Comparison of ENCODE assay signal across 16 mouse cellular contexts in the genomic region with DNA sequence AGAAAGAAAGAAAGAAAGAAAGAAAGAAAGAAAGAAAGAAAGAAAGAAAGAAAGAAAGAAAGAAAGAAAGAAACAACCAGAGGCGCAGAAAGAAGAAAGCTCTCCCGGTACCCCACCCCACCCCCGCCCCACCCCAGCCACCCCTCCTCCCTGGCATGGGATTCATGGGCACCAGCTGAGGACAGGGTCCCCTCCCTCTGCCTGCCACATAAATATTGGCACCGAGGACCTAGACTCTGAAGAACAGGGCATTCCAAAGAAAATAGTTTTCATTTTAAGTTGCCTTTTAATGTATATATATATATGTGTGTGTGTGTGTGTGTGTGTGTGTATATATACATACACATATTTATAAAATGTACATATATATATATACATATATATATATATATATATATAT. TPM values are rescaled to one million over a fixed set of nuclear protein-coding genes. Genes with fewer than 3 reads are reported as not detected.
A peak's percentile ranks its signal among the peaks of the same experiment; 100 is the strongest.
DNase-seq lines count a peak whose midpoint lies in the region; ATAC-seq and TF ChIP-seq lines count a peak whose summit lies in the region.
"Had no signal": no experiment of that assay in that cellular context is flagged by ENCODE, and none has a peak within 500 bp of the region (broad histone marks: within the 10 kb centered on the region; RNA-seq: fewer than 3 reads in every experiment).

No protein-coding gene starts in this region.

- TF ChIP-seq CTCF in left cerebral cortex, adult 2 months (IDR thresholded peaks at IDR 0.05): no peak
- TF ChIP-seq CTCF in forebrain, postnatal 0 days (IDR thresholded peaks at IDR 0.05; ENCODE audit: low read depth): no peak

- H3K9me3 ChIP-seq in forebrain, postnatal 0 days (ENCODE audit: low read length): no peaks in the 10 kb centered on the region
- no peaks in the 10 kb centered on the region for H3K9me3 ChIP-seq in neural tube, embryonic 15.5 days (replicated peaks)
- H3K9me3 ChIP-seq: heart, embryonic 15.5 days; limb, embryonic 13.5 days; liver, embryonic 15.5 days; stomach, embryonic 15.5 days had no signal

- no peak overlapping the region for H3K4me3 ChIP-seq in left cerebral cortex, adult 2 months
- H3K4me3 ChIP-seq in forebrain, postnatal 0 days (ENCODE audit: low read depth, low read length): peak overlapping the region; percentile 37
- H3K4me3 ChIP-seq in neural tube, embryonic 15.5 days (replicated peaks): peak overlapping the region; percentile 9; the same call in 1 of the 2 replicates
- H3K4me3 ChIP-seq: heart, embryonic 15.5 days; limb, embryonic 13.5 days; liver, embryonic 15.5 days; stomach, embryonic 15.5 days had no signal

- no peak for ATAC-seq in forebrain, postnatal 0 days
- ATAC-seq in neural tube, embryonic 15.5 days (ENCODE audit: low FRiP score): no peak
- no peak for ATAC-seq in inflammation-experienced regulatory T-cells, adult 6 months

- WGBS in forebrain, postnatal 0 days: 16% methylated on average over 4 of the region's 4 CpGs
- WGBS in neural tube, embryonic 15.5 days: 38% methylated on average over 4 of the region's 4 CpGs

- H3K27ac ChIP-seq in left cerebral cortex, adult 2 months: peak overlapping the region; percentile 94
- peak overlapping the region; percentile 98 for H3K27ac ChIP-seq in forebrain, postnatal 0 days (ENCODE audit: low read depth, low read length)
- H3K27ac ChIP-seq in neural tube, embryonic 15.5 days (replicated peaks): peak overlapping the region; percentile 95
- H3K27ac ChIP-seq: heart, embryonic 15.5 days; limb, embryonic 13.5 days; liver, embryonic 15.5 days; stomach, embryonic 15.5 days had no signal

- intact Hi-C loops in left cerebral cortex, adult 2 months (cut with DNase I): loop anchor here (2.0 kb wide), 1 partner anchor 20 kb away; no protein-coding TSS in a partner anchor
- intact Hi-C loops in left cerebral cortex, postnatal 25 days (cut with DNase I): no loop called here

- H3K4me2 ChIP-seq in forebrain, postnatal 0 days (ENCODE audit: low read depth): peak overlapping the region; percentile 60
- H3K4me2 ChIP-seq in neural tube, embryonic 15.5 days: peak overlapping the region; percentile 55
- H3K4me2 ChIP-seq: heart, embryonic 15.5 days; limb, embryonic 13.5 days; liver, embryonic 15.5 days; stomach, embryonic 15.5 days had no signal

- peak; percentile 53 for DNase-seq in cerebellum, adult 9-11 months
- DNase-seq in cerebellum, adult 18-20 months: no peak
- DNase-seq in left cerebral cortex, adult 2 months (ENCODE audit: extremely low spot score in 1 of 2, low spot score in 2 of 2): no peak
- DNase-seq in left cerebral cortex, postnatal 25 days (ENCODE audit: low spot score in 2 of 2): no peak
- peak; percentile 65 for DNase-seq in forebrain, postnatal 0 days
- no peak for DNase-seq in ovary, postnatal 10 days (ENCODE audit: low spot score)
- DNase-seq: adrenal gland, postnatal 36 days; lung, postnatal 10 days had no signal

- peak overlapping the region; percentile 19; the same call in 1 of the 2 replicates for H3K9ac ChIP-seq in forebrain, postnatal 0 days
- no peak overlapping the region for H3K9ac ChIP-seq in neural tube, embryonic 15.5 days (replicated peaks)
- H3K9ac ChIP-seq: heart, embryonic 15.5 days; limb, embryonic 13.5 days; liver, embryonic 15.5 days; stomach, embryonic 15.5 days had no signal

- no peaks in the 10 kb centered on the region for H3K27me3 ChIP-seq in forebrain, postnatal 0 days (ENCODE audit: insufficient read depth, low read length)
- H3K27me3 ChIP-seq in neural tube, embryonic 15.5 days (replicated peaks): no peaks in the 10 kb centered on the region
- H3K27me3 ChIP-seq: limb, embryonic 13.5 days; stomach, embryonic 15.5 days had no signal

- peaks cover 35% of the 10 kb centered on the region for H3K4me1 ChIP-seq in forebrain, postnatal 0 days (ENCODE audit: insufficient read depth)
- peaks cover 54% of the 10 kb centered on the region for H3K4me1 ChIP-seq in neural tube, embryonic 15.5 days
- H3K4me1 ChIP-seq: heart, embryonic 15.5 days; stomach, embryonic 15.5 days had no signal

- H3K36me3 ChIP-seq in forebrain, postnatal 0 days (ENCODE audit: insufficient read depth): no peaks in the 10 kb centered on the region
- no peaks in the 10 kb centered on the region for H3K36me3 ChIP-seq in neural tube, embryonic 15.5 days
- H3K36me3 ChIP-seq: heart, embryonic 15.5 days; limb, embryonic 13.5 days; liver, embryonic 15.5 days; stomach, embryonic 15.5 days had no signal

RNA-seq across cellular contexts. Expression of gene Ngdn, which starts 37.8 kb away (rescaled TPM):
- total RNA-seq in left cerebral cortex, adult 2 months (2021): 10 to 100 TPM; 26.7 to 30.7 TPM
- total RNA-seq in left cerebral cortex, postnatal 25 days (2021): 10 to 100 TPM; 23.0 to 26.4 TPM
- total RNA-seq in forebrain, postnatal 0 days (2014; rRNA removed): 24.2 and 36.8 TPM in 2 replicates
- polyA plus RNA-seq in forebrain, postnatal 0 days (2015; fragmentation: Nextera tagmentation; extraction: Ambion mirVana): 47.9 and 51.3 TPM in 2 replicates
- 47.6 and 60.4 TPM in 2 replicates for polyA plus RNA-seq in neural tube, embryonic 15.5 days (2015; fragmentation: Nextera tagmentation; extraction: Ambion mirVana)
- polyA plus RNA-seq in inflammation-experienced regulatory T-cells, adult 6 months (2017; shearing (Covaris generic)): 100 to 1,000 TPM; 177 to 182 (median 181) TPM

RNA-seq across cellular contexts. Expression of gene Zfhx2, which starts 39.1 kb away (rescaled TPM):
- 10 to 100 TPM; 47.0 to 61.6 TPM for total RNA-seq in left cerebral cortex, adult 2 months (2021)
- 10 to 100 TPM; 37.5 to 47.1 TPM for total RNA-seq in left cerebral cortex, postnatal 25 days (2021)
- 8.9 and 11.1 TPM in 2 replicates for total RNA-seq in forebrain, postnatal 0 days (2014; rRNA removed)
- 2.7 and 7.5 TPM in 2 replicates for polyA plus RNA-seq in forebrain, postnatal 0 days (2015; fragmentation: Nextera tagmentation; extraction: Ambion mirVana)
- polyA plus RNA-seq in neural tube, embryonic 15.5 days (2015; fragmentation: Nextera tagmentation; extraction: Ambion mirVana): 20.3 and 24.5 TPM in 2 replicates
- polyA plus RNA-seq in inflammation-experienced regulatory T-cells, adult 6 months (2017; shearing (Covaris generic)): 1 to 10 TPM; 4.1 to 4.9 (median 4.2) TPM

RNA-seq across cellular contexts. Expression of gene Thtpa, which starts 41.5 kb away (rescaled TPM):
- total RNA-seq in left cerebral cortex, adult 2 months (2021): 10 to 100 TPM; 18.1 to 22.8 TPM
- total RNA-seq in left cerebral cortex, postnatal 25 days (2021): 10 to 100 TPM; 23.8 to 25.0 TPM
- total RNA-seq in forebrain, postnatal 0 days (2014; rRNA removed): 49.0 and 55.2 TPM in 2 replicates
- 47.2 and 48.0 TPM in 2 replicates for polyA plus RNA-seq in forebrain, postnatal 0 days (2015; fragmentation: Nextera tagmentation; extraction: Ambion mirVana)
- 27.9 and 31.6 TPM in 2 replicates for polyA plus RNA-seq in neural tube, embryonic 15.5 days (2015; fragmentation: Nextera tagmentation; extraction: Ambion mirVana)
- polyA plus RNA-seq in inflammation-experienced regulatory T-cells, adult 6 months (2017; shearing (Covaris generic)): 10 to 100 TPM in 1 of 3 experiments, 1 to 10 TPM in 2; 7.8 to 12.1 (median 9.3) TPM

RNA-seq across cellular contexts. Expression of gene Ap1g2, which starts 53.3 kb away (rescaled TPM):
- 1 to 10 TPM; 7.7 to 9.5 TPM for total RNA-seq in left cerebral cortex, adult 2 months (2021)
- total RNA-seq in left cerebral cortex, postnatal 25 days (2021): 10 to 100 TPM; 10.3 to 11.3 TPM
- 11.3 and 12.8 TPM in 2 replicates for total RNA-seq in forebrain, postnatal 0 days (2014; rRNA removed)
- 4.2 and 5.5 TPM in 2 replicates for polyA plus RNA-seq in forebrain, postnatal 0 days (2015; fragmentation: Nextera tagmentation; extraction: Ambion mirVana)
- polyA plus RNA-seq in neural tube, embryonic 15.5 days (2015; fragmentation: Nextera tagmentation; extraction: Ambion mirVana): 6.2 and 12.4 TPM in 2 replicates
- 100 to 1,000 TPM; 103 to 111 (median 110) TPM for polyA plus RNA-seq in inflammation-experienced regulatory T-cells, adult 6 months (2017; shearing (Covaris generic))

RNA-seq across cellular contexts. Expression of gene Myh7, which starts 58.6 kb away (rescaled TPM):
- total RNA-seq in left cerebral cortex, adult 2 months (2021): 10 to 100 TPM; 22.1 to 24.2 TPM
- 10 to 100 TPM; 18.0 to 19.6 TPM for total RNA-seq in left cerebral cortex, postnatal 25 days (2021)
- 8.5 and 9.3 TPM in 2 replicates for total RNA-seq in forebrain, postnatal 0 days (2014; rRNA removed)
- polyA plus RNA-seq in forebrain, postnatal 0 days (2015; fragmentation: Nextera tagmentation; extraction: Ambion mirVana): 8.8 and 9.6 TPM in 2 replicates
- 7.4 and 9.6 TPM in 2 replicates for polyA plus RNA-seq in neural tube, embryonic 15.5 days (2015; fragmentation: Nextera tagmentation; extraction: Ambion mirVana)
- not detected for polyA plus RNA-seq in inflammation-experienced regulatory T-cells, adult 6 months (2017; shearing (Covaris generic))
- total RNA-seq: granulocyte monocyte progenitor cell, adult 5-6 weeks; megakaryocyte-erythroid progenitor cell, adult 5-6 weeks had no signal

Comparison
In these comparisons a context has a peak if more than half of its experiments do, and no peak if none do; other contexts are left out.
1. DNase-seq: peak in cerebellum, adult 9-11 months (single experiment) and forebrain, postnatal 0 days (single experiment); none in cerebellum, adult 18-20 months (0 of 2), left cerebral cortex, adult 2 months (0 of 2), left cerebral cortex, postnatal 25 days (0 of 2) and ovary, postnatal 10 days (single experiment).
2. Peak in every context shown above with its lines, with median percentiles within 50 percentile points of each other: H3K27ac ChIP-seq.